Mouse (Mus musculus) embryonic fibroblast, embryonic 13.5 days (primary cell): ENCODE measurements around the gene Gm8369. TPM values are rescaled to one million over a fixed set of nuclear protein-coding genes. Genes with fewer than 3 reads are reported as not detected.
"Not testable (repeated sequence)": the region's sequence is repeated elsewhere in the genome, so short reads cannot be mapped to it uniquely, and the experiment has no call there.

Experiments
- H3K27ac ChIP-seq: 2 replicates; pipeline ENCODE4 v1.5.1; 2012; ENCODE audit warnings: low read length, control low read depth, inconsistent platforms; ENCODE audit not compliant: insufficient read depth
- H3K4me1 ChIP-seq: 2 replicates; pipeline ENCODE4 v1.6.1; 2011; ENCODE audit warnings: low read length; ENCODE audit not compliant: control insufficient read depth, insufficient read depth
- H3K4me3 ChIP-seq: 2 replicates; pipeline ENCODE4 v1.5.1; 2011; ENCODE audit warnings: mild to moderate bottlenecking, control low read depth, low read length; ENCODE audit not compliant: insufficient read depth
- CTCF ChIP-seq: IDR thresholded peaks from 2 replicates; pipeline ENCODE4 v1.5.1; 2011; ENCODE audit warnings: mild to moderate bottlenecking, control low read depth, low read length, moderate library complexity, borderline replicate concordance; ENCODE audit not compliant: insufficient read depth
- POLR2A ChIP-seq: IDR thresholded peaks from 2 replicates; pipeline ENCODE4 v1.6.1; 2011; ENCODE audit warnings: low read depth, mild to moderate bottlenecking, control low read depth, low read length, moderate library complexity
- polyA plus RNA-seq: library from polyadenylated mRNA; stranded (reverse); fragments of >200 nt; gene quantifications from 2 replicates; pipeline ENCODE4 v1.2.4, GENCODE M21; 2011; ENCODE audit warnings: low read depth; ENCODE audit not compliant: missing spikeins, insufficient read length

Gm8369 gene
- polyA plus RNA-seq, 1 experiment, result not detected

DNA sequence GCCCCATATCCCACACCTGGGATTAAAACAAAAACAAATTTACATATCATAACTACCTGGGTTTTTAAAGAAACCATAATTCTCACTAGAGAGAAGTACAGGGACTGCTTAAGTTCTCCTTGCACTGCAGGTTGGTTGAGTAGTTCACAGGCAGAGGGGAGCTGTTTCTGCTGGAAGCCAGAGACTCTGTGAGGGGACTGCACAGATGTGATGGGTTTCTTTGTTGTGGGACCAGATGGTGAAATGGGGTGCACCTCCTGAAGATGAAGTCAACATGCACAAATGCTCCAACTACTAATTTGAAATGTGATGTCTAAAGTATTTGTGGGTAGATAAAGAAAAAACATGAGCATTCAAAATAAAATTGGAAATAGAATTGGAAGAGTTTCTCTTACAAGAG is 62.2 kb downstream of the Gm8369 start:
- Histone ChIP-seq H3K4me3 (no peak overlapping the region), H3K4me1 (no peaks in the 10 kb centered on the region), H3K27ac (no peak overlapping the region)
- TF ChIP-seq POLR2A (no peak), CTCF (no peak)

DNA sequence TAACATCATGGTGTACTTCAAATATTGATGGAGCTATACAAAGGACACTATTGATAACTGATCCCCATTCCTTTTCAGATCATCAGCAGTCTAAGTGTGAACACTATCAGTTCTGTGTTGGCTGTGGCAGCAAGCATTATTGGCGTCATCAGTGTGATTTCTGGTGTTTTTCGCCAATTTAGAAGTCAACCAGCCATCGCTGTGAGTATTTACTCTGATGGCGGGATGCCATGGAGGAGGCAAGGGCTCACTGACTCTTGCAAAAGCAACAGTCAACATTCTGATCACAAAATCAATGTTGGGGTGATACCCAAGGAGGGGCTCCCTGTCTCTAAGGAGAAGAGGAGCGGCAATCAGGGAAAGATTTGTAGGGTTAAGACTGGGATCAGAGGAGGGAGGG is 69.0 kb downstream of the Gm8369 start:
- H3K4me1 ChIP-seq, result no peaks in the 10 kb centered on the region

DNA sequence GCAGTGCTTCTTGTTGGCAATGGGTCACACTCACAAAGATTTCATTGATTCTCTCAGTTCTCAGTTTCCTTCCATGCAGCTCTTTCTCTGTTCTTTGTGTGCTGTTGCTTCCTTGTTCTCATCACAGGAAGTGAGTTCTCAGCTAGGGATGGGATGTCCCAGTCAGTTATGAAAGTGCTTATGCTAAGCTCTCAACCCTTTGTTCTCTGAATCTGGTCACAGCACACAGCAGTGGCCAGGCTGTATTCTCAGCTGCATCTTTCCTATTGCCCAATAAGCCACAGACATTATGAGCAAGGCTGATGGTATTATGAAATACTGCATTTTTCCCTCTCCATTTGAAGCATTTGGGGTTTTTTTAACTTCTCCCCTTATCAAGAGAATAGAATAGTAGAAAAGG is 73.8 kb downstream of the Gm8369 start:
- H3K27ac ChIP-seq, H3K4me1 ChIP-seq, H3K4me3 ChIP-seq: not testable (repeated sequence)

More for the DNA sequence above, 69.0 kb downstream of the Gm8369 start:
- H3K27ac ChIP-seq, result no peak overlapping the region
- TF ChIP-seq CTCF, result no peak
- TF ChIP-seq POLR2A, result no peak
- no peak overlapping the region for H3K4me3 ChIP-seq

Other genes starting within 250 kb of the Gm8369 start
- not detected in 2 replicates for gene Ms4a1, start 219.7 kb upstream of the Gm8369 start, polyA plus RNA-seq
- not detected in 2 replicates for gene Ms4a5, start 202.1 kb upstream of the Gm8369 start, polyA plus RNA-seq
- gene Ms4a14, start 171.5 kb upstream of the Gm8369 start, polyA plus RNA-seq, result 0.37 TPM in 1 of 2 replicates, not detected in the other
- gene Ms4a7, start 149.8 kb upstream of the Gm8369 start, polyA plus RNA-seq, result 0.55 and 5.0 TPM in 2 replicates
- gene Ms4a4a, start 110.4 kb upstream of the Gm8369 start, polyA plus RNA-seq, result not detected in 2 replicates
- gene Ms4a4c, start 81.2 kb upstream of the Gm8369 start, polyA plus RNA-seq, result not detected in 2 replicates
- not detected in 2 replicates for gene Ms4a4b, start 42.4 kb upstream of the Gm8369 start, polyA plus RNA-seq
- gene Ms4a6c, start 16.6 kb upstream of the Gm8369 start, polyA plus RNA-seq, result 3.0 TPM in 1 of 2 replicates, not detected in the other
- 1.1 TPM in 1 of 2 replicates, not detected in the other for gene Ms4a6b, start 30.6 kb downstream of the Gm8369 start, polyA plus RNA-seq
- 0.43 and 1.0 TPM in 2 replicates for gene Ms4a4d, start 50.9 kb downstream of the Gm8369 start, polyA plus RNA-seq
- gene Ms4a6d, start 118.9 kb downstream of the Gm8369 start, polyA plus RNA-seq, result 0.67 and 2.2 TPM in 2 replicates
- gene Ms4a2, start 137.8 kb downstream of the Gm8369 start, polyA plus RNA-seq, result not detected in 2 replicates
- gene Ms4a3, start 154.9 kb downstream of the Gm8369 start, polyA plus RNA-seq, result not detected in 2 replicates
- not detected in 2 replicates for gene Oosp2, start 174.6 kb downstream of the Gm8369 start, polyA plus RNA-seq
- not detected in 2 replicates for gene Oosp1, start 205.2 kb downstream of the Gm8369 start, polyA plus RNA-seq
- gene Oosp3, start 211.1 kb downstream of the Gm8369 start, polyA plus RNA-seq, result not detected in 2 replicates